Mouse (Mus musculus) hindbrain, embryonic 11.5 days (tissue): ENCODE results near the gene Tmem51. TPM values are rescaled to one million over a fixed set of nuclear protein-coding genes. Genes with fewer than 3 reads are reported as not detected.

ENCODE experiments used
- ATAC-seq: fragments of 200-750 bp; cut with Nextera tagmentation; 2 replicates; pipeline ENCODE4 v1.8.0; 2017; ENCODE audit warnings: mild to moderate bottlenecking, moderate TSS enrichment, moderate library complexity; ENCODE audit not compliant: low FRiP score
- DNase-seq: peaks from one replicate; pipeline ENCODE4 v3.0.0-alpha.2; 2015; ENCODE audit warnings: low spot score
- H3K27ac ChIP-seq: fragments of 300-500 bp; sonication (generic); 2 replicates; pipeline ENCODE4 v1.5.1; 2014; ENCODE audit warnings: mild to moderate bottlenecking, low read depth, low read length
- H3K27me3 ChIP-seq: fragments of 300-500 bp; sonication (generic); 2 replicates; pipeline ENCODE4 v1.6.1; 2014; ENCODE audit warnings: mild to moderate bottlenecking, low read length, moderate library complexity, mixed read lengths; ENCODE audit not compliant: control insufficient read depth, insufficient read depth
- H3K36me3 ChIP-seq: fragments of 300-500 bp; sonication (generic); 2 replicates; pipeline ENCODE4 v1.6.1; 2014; ENCODE audit warnings: mild to moderate bottlenecking, low read length, moderate library complexity, mixed read lengths; ENCODE audit not compliant: control insufficient read depth, insufficient read depth
- H3K4me1 ChIP-seq: fragments of 300-500 bp; sonication (generic); replicated peaks from 2 replicates; pipeline ENCODE4 v1.6.1; 2014; ENCODE audit warnings: low read length, mixed read lengths; ENCODE audit not compliant: control insufficient read depth, insufficient read depth
- H3K4me2 ChIP-seq: fragments of 300-500 bp; sonication (generic); replicated peaks from 2 replicates; pipeline ENCODE4 v1.6.1; 2014; ENCODE audit warnings: mild to moderate bottlenecking, low read depth, low read length
- H3K4me3 ChIP-seq: fragments of 300-500 bp; sonication (generic); 2 replicates; pipeline ENCODE4 v1.5.1; 2014; ENCODE audit warnings: low read depth, low read length
- H3K9ac ChIP-seq: fragments of 300-500 bp; sonication (generic); 2 replicates; pipeline ENCODE4 v1.6.1; 2014; ENCODE audit warnings: low read depth, low read length
- H3K9me3 ChIP-seq: fragments of 300-500 bp; sonication (generic); 2 replicates; pipeline ENCODE4 v1.6.1; 2016; ENCODE audit warnings: low read length; ENCODE audit not compliant: control insufficient read depth
- WGBS: fragments of 180-500 bp; shearing (Covaris S2); extraction: QIAGEN DNeasy Blood & Tissue Kit; methylation state at CpG from one replicate; pipeline ENCODE4 v1.1.7; 2014; 5-methylcytosine and 5-hydroxymethylcytosine counted together
- polyA plus RNA-seq: library from polyadenylated mRNA; unstranded; fragments of >200 nt; fragmentation: Nextera tagmentation; extraction: Ambion mirVana; gene quantifications from 2 replicates; pipeline ENCODE4 v1.2.1, GENCODE M21; 2014

The Tmem51 gene
- polyA plus RNA-seq, 1 experiment from 2014 or later = 8.1 TPM

GRCm38 (mm10) chr4:142103081-142103671 lies 19.1 kb upstream of the Tmem51 start:
- Histone ChIP-seq H3K9ac (no peak overlapping the region), H3K27ac (no peak overlapping the region), H3K4me3 (no peak overlapping the region), H3K4me1 (0 out of 2 replicates have a peak, but pooled peaks cover under 1% of the 10 kb centered on the region), H3K27me3 (no peaks in the 10 kb centered on the region), H3K9me3 (no peaks in the 10 kb centered on the region), H3K36me3 (0 out of 2 replicates have a peak, but pooled peaks cover 3% of the 10 kb centered on the region), H3K4me2 (no peak overlapping the region)
- no peak for DNase-seq
- no peak for ATAC-seq
- WGBS = 57% methylated on average over 12 of the region's 12 CpGs

GRCm38 (mm10) chr4:142098303-142098702 lies 14.2 kb upstream of the Tmem51 start:
- no peak overlapping the region for H3K4me3 ChIP-seq
- peak; percentile 85 for DNase-seq
- H3K4me1 ChIP-seq = 0 out of 2 replicates have a peak, but pooled peaks cover 2% of the 10 kb centered on the region
- H3K9me3 ChIP-seq = no peaks in the 10 kb centered on the region
- H3K9ac ChIP-seq = no peak overlapping the region
- no peak overlapping the region for H3K27ac ChIP-seq
- H3K36me3 ChIP-seq = no peaks in the 10 kb centered on the region
- no peaks in the 10 kb centered on the region for H3K27me3 ChIP-seq
- ATAC-seq = no peak
- H3K4me2 ChIP-seq = no peak overlapping the region
- 25% methylated on average over 8 of the region's 8 CpGs for WGBS

GRCm38 (mm10) chr4:142097871-142098270 lies 13.8 kb upstream of the Tmem51 start:
- Histone ChIP-seq H3K36me3 (no peaks in the 10 kb centered on the region), H3K4me1 (0 out of 2 replicates have a peak, but pooled peaks cover 2% of the 10 kb centered on the region), H3K9me3 (no peaks in the 10 kb centered on the region), H3K4me3 (no peak overlapping the region), H3K27ac (no peak overlapping the region), H3K27me3 (no peaks in the 10 kb centered on the region), H3K4me2 (no peak overlapping the region), H3K9ac (no peak overlapping the region)
- no peak for DNase-seq
- WGBS = 43% methylated on average over 5 of the region's 5 CpGs
- ATAC-seq = no peak

- H3K4me1 ChIP-seq = 0 out of 2 replicates have a peak, but pooled peaks cover 2% of the 10 kb centered on the region
- no peaks in the 10 kb centered on the region for H3K36me3 ChIP-seq
- no peak overlapping the region for H3K27ac ChIP-seq
- no peak overlapping the region for H3K4me3 ChIP-seq
- WGBS = 58% methylated on average over 15 of the region's 15 CpGs
- no peak for ATAC-seq
- no peak for DNase-seq
- H3K9me3 ChIP-seq = no peaks in the 10 kb centered on the region
- no peak overlapping the region for H3K9ac ChIP-seq
- H3K4me2 ChIP-seq = no peak overlapping the region
- H3K27me3 ChIP-seq = no peaks in the 10 kb centered on the region
Measured at GRCm38 (mm10) chr4:142095513-142096241, 11.6 kb upstream of the Tmem51 start.

GRCm38 (mm10) chr4:142094386-142094785 lies 10.3 kb upstream of the Tmem51 start:
- no peak overlapping the region for H3K4me2 ChIP-seq
- ATAC-seq (no peak), DNase-seq (no peak)
- WGBS = 87% methylated on average over 11 of the region's 11 CpGs
- H3K9ac ChIP-seq = no peak overlapping the region
- no peaks in the 10 kb centered on the region for H3K36me3 ChIP-seq
- no peaks in the 10 kb centered on the region for H3K27me3 ChIP-seq
- H3K9me3 ChIP-seq = no peaks in the 10 kb centered on the region
- no peak overlapping the region for H3K4me3 ChIP-seq
- H3K27ac ChIP-seq = no peak overlapping the region
- H3K4me1 ChIP-seq = 0 out of 2 replicates have a peak, but pooled peaks cover 2% of the 10 kb centered on the region

GRCm38 (mm10) chr4:142091100-142091499 lies 7.0 kb upstream of the Tmem51 start:
- no peak for ATAC-seq
- WGBS = 77% methylated on average over 2 of the region's 2 CpGs
- H3K9me3 ChIP-seq = no peaks in the 10 kb centered on the region

GRCm38 (mm10) chr4:142089966-142090365 lies 5.9 kb upstream of the Tmem51 start:
- Histone ChIP-seq H3K4me3 (no peak overlapping the region), H3K4me1 (peaks cover 2% of the 10 kb centered on the region; the same call in 1 of the 2 replicates), H3K27ac (no peak overlapping the region), H3K27me3 (peaks cover 6% of the 10 kb centered on the region), H3K36me3 (no peaks in the 10 kb centered on the region), H3K9ac (no peak overlapping the region), H3K4me2 (no peak overlapping the region), H3K9me3 (no peaks in the 10 kb centered on the region)
- WGBS = 79% methylated on average over 6 of the region's 6 CpGs
- no peak for ATAC-seq
- no peak for DNase-seq

More at GRCm38 (mm10) chr4:142091100-142091499, 7.0 kb upstream of the Tmem51 start:
- H3K27me3 ChIP-seq = no peaks in the 10 kb centered on the region; the same call in 1 of the 2 replicates
- no peaks in the 10 kb centered on the region for H3K36me3 ChIP-seq
- no peak overlapping the region for H3K27ac ChIP-seq
- no peaks in the 10 kb centered on the region; the same call in 1 of the 2 replicates for H3K4me1 ChIP-seq
- DNase-seq = no peak
- no peak overlapping the region for H3K4me3 ChIP-seq
- no peak overlapping the region for H3K4me2 ChIP-seq
- no peak overlapping the region for H3K9ac ChIP-seq

GRCm38 (mm10) chr4:142088836-142089235 lies 4.7 kb upstream of the Tmem51 start:
- H3K27ac ChIP-seq = no peak overlapping the region
- H3K4me2 ChIP-seq = no peak overlapping the region
- DNase-seq (no peak), ATAC-seq (peak; percentile 17; the same call in 1 of the 2 replicates)
- 64% methylated on average over 6 of the region's 6 CpGs for WGBS
- no peaks in the 10 kb centered on the region for H3K9me3 ChIP-seq
- H3K4me3 ChIP-seq = no peak overlapping the region
- peaks cover 7% of the 10 kb centered on the region for H3K4me1 ChIP-seq
- peaks cover 17% of the 10 kb centered on the region for H3K27me3 ChIP-seq
- no peak overlapping the region for H3K9ac ChIP-seq
- no peaks in the 10 kb centered on the region for H3K36me3 ChIP-seq
